Mouse (Mus musculus) left cerebral cortex, adult 9 months (tissue): ENCODE data around the gene Gm21773.
"Not testable (repeated sequence)": the region's sequence is repeated elsewhere in the genome, so short reads cannot be mapped to it uniquely, and the experiment has no call there.

Experiments
- DNase-seq, 2 experiments: peaks; one replicate each; pipeline ENCODE4 v3.0.0; 2022; ENCODE audit warnings: low spot score in 2 of 2

Gm21773 gene

DNA sequence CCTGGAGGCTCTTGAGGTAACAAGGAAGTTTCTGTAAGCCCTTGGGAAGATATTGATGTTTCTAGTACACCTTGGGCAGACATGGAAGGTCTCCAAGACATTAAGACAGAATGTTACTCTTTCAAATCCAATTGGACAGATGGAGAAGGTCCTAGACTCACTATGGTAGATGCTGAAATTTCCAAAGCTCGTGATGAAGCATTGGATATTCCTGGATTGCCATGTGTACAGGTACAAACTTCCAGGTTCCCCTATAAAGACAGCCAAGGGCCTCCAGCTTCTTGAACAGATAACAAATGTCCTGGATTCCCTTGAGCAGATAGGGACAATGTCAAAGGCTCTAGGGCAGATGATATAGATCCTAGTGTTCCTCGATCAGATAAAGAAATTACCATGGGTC is at the start of gene Gm21773:
Gene Gm21773, minus strand, starts transcription at position 101 of the 400 bp plus-strand sequence.
- DNase-seq: not testable (repeated sequence)
